Comparison of ENCODE assay signal across 13 mouse cellular contexts in the genomic region with DNA sequence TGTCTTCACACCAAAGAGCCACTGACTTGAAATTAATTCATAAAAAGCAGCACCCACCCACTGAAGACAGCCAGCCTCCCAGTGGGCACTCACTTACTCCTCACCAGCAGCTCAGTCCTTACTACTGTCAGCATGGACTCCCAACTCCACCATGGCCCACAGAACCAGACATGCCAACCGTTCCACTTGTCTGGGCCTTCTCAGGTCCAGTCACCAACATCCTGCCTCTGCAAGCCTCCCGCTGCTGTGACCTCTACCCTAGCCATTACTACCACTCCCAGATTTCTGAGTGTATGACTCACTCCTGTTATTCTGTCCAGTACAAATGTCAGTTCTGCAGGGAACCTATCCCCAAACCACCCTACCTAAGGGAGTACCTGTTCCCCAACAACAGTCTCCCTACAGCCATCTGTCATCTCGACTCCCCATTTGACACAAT. TPM values are rescaled to one million over a fixed set of nuclear protein-coding genes. Genes with fewer than 3 reads are reported as not detected.
DNase-seq lines count a peak whose midpoint lies in the region; ATAC-seq and TF ChIP-seq lines count a peak whose summit lies in the region.
"Had no signal": no experiment of that assay in that cellular context is flagged by ENCODE, and none has a peak within 500 bp of the region (broad histone marks: within the 10 kb centered on the region; RNA-seq: fewer than 3 reads in every experiment).

No protein-coding gene starts in this region.

- no peak overlapping the region for H3K9ac ChIP-seq in kidney, embryonic 16.5 days (replicated peaks; ENCODE audit: low read length)
- no peak overlapping the region for H3K9ac ChIP-seq in intestine, postnatal 0 days (ENCODE audit: low read depth, low read length)

- H3K4me1 ChIP-seq in cerebellum, adult 2 months (ENCODE audit: control insufficient read depth, insufficient read depth, low read length), result peaks cover 20% of the 10 kb centered on the region
- peaks cover 42% of the 10 kb centered on the region for H3K4me1 ChIP-seq in kidney, embryonic 16.5 days (ENCODE audit: insufficient read depth, low read length)
- H3K4me1 ChIP-seq in intestine, postnatal 0 days (replicated peaks; ENCODE audit: control insufficient read depth, insufficient read depth, low read length), result peaks cover 15% of the 10 kb centered on the region

- no peak overlapping the region for H3K4me3 ChIP-seq in cerebellum, adult 2 months (replicated peaks; ENCODE audit: insufficient read depth, low read depth, low read length)
- no peak overlapping the region for H3K4me3 ChIP-seq in kidney, embryonic 16.5 days (ENCODE audit: low read length)
- H3K4me3 ChIP-seq in intestine, postnatal 0 days (ENCODE audit: low read depth, low read length), result no peak overlapping the region
- H3K4me3 ChIP-seq: megakaryocyte, embryonic 14.5 days had no signal

- peaks cover 10% of the 10 kb centered on the region for H3K36me3 ChIP-seq in kidney, embryonic 16.5 days (ENCODE audit: insufficient read depth, low read length)
- H3K36me3 ChIP-seq in intestine, postnatal 0 days (ENCODE audit: control insufficient read depth, insufficient read depth), result peaks cover 10% of the 10 kb centered on the region

- no peak overlapping the region for H3K27ac ChIP-seq in cerebellum, adult 2 months (ENCODE audit: insufficient read depth, low read length)
- H3K27ac ChIP-seq in kidney, embryonic 16.5 days (ENCODE audit: low read length), result no peak overlapping the region
- H3K27ac ChIP-seq in intestine, postnatal 0 days (ENCODE audit: low read depth, low read length), result no peak overlapping the region

- peak; percentile 42 to 64 for DNase-seq in cerebellum, adult 2 months
- DNase-seq in cerebellum, adult 11-12 months, result no peak
- DNase-seq in kidney, adult 11 months, result no peak
- DNase-seq in NIH3T3 (ENCODE audit: low read depth), result peak; percentile 59
- DNase-seq in spleen, postnatal 10 days (ENCODE audit: low spot score in 2 of 2), result no peak
- DNase-seq in gastrocnemius, postnatal 25 days, result no peak
- DNase-seq: embryo, embryonic 11 days; gastrocnemius, postnatal 10 days; kidney, adult 9 months had no signal

- TF ChIP-seq POLR2A in cerebellum, adult 2 months (IDR thresholded peaks at IDR 0.05; ENCODE audit: borderline replicate concordance, insufficient read depth, low read length), result no peak

- no peak overlapping the region for H3K4me2 ChIP-seq in kidney, embryonic 16.5 days (replicated peaks; ENCODE audit: low read depth, low read length)
- H3K4me2 ChIP-seq in intestine, postnatal 0 days (replicated peaks; ENCODE audit: low read depth), result no peak overlapping the region

- WGBS in cerebellum, adult 2 months, result 62% methylated on average over 3 of the region's 3 CpGs
- WGBS in kidney, embryonic 16.5 days, result 50% methylated on average over 3 of the region's 3 CpGs
- 33% methylated on average over 3 of the region's 3 CpGs for WGBS in intestine, postnatal 0 days

- no peaks in the 10 kb centered on the region for H3K9me3 ChIP-seq in kidney, embryonic 16.5 days (ENCODE audit: low read length)
- no peaks in the 10 kb centered on the region for H3K9me3 ChIP-seq in intestine, postnatal 0 days (ENCODE audit: control insufficient read depth)
- H3K9me3 ChIP-seq: megakaryocyte, embryonic 14.5 days had no signal

- H3K27me3 ChIP-seq in cerebellum, adult 2 months (ENCODE audit: control insufficient read depth, insufficient read depth, low read length), result no peaks in the 10 kb centered on the region
- no peaks in the 10 kb centered on the region for H3K27me3 ChIP-seq in kidney, embryonic 16.5 days (ENCODE audit: insufficient read depth, low read length)
- no peaks in the 10 kb centered on the region for H3K27me3 ChIP-seq in intestine, postnatal 0 days (replicated peaks; ENCODE audit: control insufficient read depth, insufficient read depth, low read length)
- H3K27me3 ChIP-seq: megakaryocyte, embryonic 14.5 days had no signal

- ATAC-seq in kidney, embryonic 16.5 days (ENCODE audit: low FRiP score, low TSS enrichment), result peak; percentile 28; the same call in 1 of the 2 replicates
- peak; percentile 41; the same call in 1 of the 2 replicates for ATAC-seq in intestine, postnatal 0 days
- ATAC-seq: activated CD4-positive, CD25-positive, alpha-beta regulatory T cell, adult 4 months had no signal

- no peak for TF ChIP-seq CTCF in cerebellum, adult 2 months (IDR thresholded peaks at IDR 0.05; ENCODE audit: borderline replicate concordance, insufficient read depth, low read depth, low read length)
- no peak for TF ChIP-seq CTCF in intestine, postnatal 0 days (IDR thresholded peaks at IDR 0.05; ENCODE audit: low read depth)

RNA-seq across cellular contexts. Expression of gene Rheb, which starts 21.0 kb away (rescaled TPM):
- 114 and 116 TPM in 2 replicates for polyA plus RNA-seq in cerebellum, adult 2 months (2012; rRNA removed)
- polyA plus RNA-seq in kidney, embryonic 16.5 days (2015; fragmentation: Nextera tagmentation; extraction: Ambion mirVana), result 208 and 209 TPM in 2 replicates
- polyA plus RNA-seq in intestine, postnatal 0 days (2015; fragmentation: Nextera tagmentation; extraction: Ambion mirVana), result 147 and 151 TPM in 2 replicates
- total RNA-seq in gastrocnemius, postnatal 25 days (2021), result 10 to 100 TPM; 53.8 to 60.9 TPM

Comparison
In these comparisons a context has a peak if more than half of its experiments do, and no peak if none do; other contexts are left out.
1. DNase-seq: peak in cerebellum, adult 2 months (2 of 2) and NIH3T3 (single experiment); none in cerebellum, adult 11-12 months (single experiment), kidney, adult 11 months (single experiment), spleen, postnatal 10 days (0 of 2) and gastrocnemius, postnatal 25 days (single experiment).